Mouse (Mus musculus): Measurements from ENCODE around the gene Cnn2. TPM values are rescaled to one million over a fixed set of nuclear protein-coding genes. Genes with fewer than 3 reads are reported as not detected.

The Cnn2 gene
- polyA plus RNA-seq (2015; fragmentation: Nextera tagmentation; extraction: Ambion mirVana): 57.9 and 65.3 TPM in 2 replicates

DNA sequence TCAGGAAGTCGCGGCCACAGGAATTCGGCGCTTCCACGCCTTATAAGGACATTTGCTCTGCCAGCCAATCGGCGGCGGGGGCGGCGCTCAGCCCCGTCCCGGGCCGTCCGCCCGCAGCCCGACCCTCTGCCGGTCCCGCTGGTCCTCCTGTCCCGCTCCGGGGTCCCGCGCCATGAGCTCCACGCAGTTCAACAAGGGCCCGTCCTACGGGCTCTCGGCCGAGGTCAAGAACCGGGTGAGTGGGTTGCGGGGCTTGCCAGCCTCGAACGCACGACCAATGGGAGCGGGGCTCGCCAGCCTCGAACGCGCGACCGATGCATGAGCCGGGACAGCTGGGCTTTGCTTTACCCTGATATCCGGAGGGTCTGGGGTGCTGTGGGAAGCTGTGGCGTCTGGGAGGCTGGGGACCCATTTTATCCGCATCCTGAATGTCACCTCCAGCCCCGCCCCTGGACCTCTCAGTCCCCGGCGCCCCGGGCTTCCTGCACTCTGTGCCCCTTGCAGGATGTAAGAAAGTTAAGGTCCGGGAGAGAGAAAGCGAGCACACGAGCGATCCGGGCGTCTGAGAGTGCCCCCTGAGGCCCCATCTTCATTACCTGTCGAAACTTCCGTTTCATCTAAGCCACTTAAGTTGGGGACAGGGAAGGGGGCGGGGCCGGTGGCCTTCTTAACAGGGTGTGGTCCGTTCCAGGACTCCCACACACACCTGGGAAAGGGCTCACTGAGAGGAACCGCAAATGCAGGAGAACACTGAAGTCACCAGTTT lies at the start of gene Cnn2:
Gene Cnn2 (plus strand): TSS at position 79 of the 766 bp plus-strand sequence.

DNA sequence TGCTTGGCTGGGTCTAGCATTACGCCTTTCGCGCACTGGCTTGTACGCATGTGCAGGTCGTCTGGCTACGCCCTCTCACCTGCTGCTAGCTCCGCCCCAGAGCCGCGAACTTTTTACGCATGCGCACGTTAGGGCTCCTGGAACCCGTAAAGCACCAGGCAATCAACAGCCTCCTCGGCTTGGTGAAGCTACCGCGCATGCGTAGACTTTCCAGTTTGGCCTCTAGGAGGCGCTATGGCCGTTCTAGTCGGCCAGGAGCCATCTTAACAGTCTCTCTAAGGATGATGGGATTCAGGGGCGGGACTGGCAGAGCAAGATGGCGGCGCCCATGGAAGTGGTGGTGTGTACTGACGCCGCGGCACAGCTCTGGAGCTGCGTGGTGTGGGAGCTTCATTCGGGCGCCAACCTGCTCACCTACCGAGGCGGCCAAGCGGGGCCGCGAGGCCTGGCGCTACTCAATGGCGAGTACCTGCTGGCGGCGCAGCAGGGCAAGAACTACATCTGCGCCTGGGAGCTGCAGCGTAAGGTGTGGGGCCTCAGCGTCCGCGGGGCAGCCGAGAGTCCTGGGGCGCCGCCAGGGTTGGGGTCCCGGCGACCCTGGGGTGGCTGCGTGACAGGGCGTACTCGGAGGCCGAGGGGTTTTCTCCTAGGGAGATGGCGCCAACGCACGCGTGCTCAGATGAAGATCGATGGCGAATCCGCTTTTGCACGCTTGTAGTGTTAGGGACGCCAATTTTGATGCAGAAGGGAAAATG lies 28.4 kb upstream of the Cnn2 start, which contains the start of gene Wdr18:
Gene Wdr18 (plus strand): TSS at position 306 of the 755 bp plus-strand sequence.

DNA sequence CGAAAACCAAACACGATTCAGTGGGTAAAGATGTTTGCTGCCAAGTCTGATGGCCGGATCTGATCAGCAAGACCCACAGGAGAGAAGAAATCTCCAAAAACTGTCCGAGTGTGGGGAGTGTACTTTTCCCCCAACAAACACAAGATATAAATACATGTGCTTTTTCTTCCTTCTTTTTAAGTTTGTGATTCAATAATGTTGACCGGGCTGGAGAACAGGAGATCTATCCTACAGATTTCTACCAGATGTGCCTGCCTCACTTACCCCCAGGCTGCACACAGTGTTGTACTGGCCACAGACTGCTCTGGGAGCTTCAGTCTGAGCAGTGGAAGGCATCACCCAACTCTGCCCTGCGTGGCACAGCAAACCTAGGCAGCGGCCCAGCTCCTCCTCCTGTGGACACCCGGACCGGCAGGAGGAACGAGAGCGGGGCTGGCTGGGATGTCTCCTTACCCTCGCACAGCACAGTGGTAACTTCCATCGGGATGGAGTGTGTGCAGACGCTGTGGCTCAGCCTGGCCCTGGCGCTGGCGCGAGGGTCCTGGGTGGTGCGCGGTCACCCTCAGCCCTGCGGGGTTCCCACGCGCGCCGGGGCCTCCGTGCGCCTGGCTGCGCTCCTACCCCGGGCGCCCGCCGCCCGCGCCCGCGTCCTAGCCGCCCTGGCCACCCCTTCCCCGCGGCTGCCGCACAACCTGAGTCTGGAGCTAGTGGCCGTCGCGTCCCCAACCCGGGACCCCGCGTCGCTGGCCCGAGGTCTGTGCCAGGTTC lies 17.8 kb upstream of the Cnn2 start, which contains the start of gene Grin3b:
Gene Grin3b (plus strand): TSS at position 301 of the 768 bp plus-strand sequence.

DNA sequence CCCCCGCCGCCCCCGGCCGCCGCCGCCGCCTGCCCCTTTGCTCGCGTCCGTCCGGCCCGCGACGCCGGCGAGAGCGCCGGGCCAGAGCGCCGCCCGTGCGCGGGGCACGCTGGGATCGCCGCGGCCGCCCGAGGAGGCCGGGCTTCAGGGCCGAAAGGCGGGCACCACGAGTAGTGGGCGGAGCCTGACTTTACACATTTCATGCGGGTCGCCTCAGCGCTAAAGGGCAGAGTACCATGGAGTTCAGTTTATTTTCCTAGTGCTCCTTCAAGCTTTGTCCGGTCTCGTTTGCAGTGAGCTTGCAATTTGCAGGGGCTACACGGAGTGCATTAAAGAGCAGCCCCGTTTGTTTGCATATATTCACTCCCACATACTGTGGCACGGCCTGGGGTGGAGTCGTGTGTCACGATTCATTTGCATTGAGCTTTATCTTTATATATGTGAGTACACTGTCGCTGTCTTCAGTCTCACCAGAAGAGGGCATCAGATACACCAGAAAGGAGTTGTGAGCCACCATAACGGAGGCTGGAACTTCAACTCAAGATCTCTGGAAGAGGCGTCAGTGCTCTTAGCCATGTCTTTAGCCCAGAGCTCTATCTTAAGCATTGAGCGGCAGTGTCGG lies 4.1 kb upstream of the Cnn2 start, which contains the start of gene Tmem259:
Gene Tmem259 (minus strand): TSS at position 136 of the 622 bp plus-strand sequence.

DNA sequence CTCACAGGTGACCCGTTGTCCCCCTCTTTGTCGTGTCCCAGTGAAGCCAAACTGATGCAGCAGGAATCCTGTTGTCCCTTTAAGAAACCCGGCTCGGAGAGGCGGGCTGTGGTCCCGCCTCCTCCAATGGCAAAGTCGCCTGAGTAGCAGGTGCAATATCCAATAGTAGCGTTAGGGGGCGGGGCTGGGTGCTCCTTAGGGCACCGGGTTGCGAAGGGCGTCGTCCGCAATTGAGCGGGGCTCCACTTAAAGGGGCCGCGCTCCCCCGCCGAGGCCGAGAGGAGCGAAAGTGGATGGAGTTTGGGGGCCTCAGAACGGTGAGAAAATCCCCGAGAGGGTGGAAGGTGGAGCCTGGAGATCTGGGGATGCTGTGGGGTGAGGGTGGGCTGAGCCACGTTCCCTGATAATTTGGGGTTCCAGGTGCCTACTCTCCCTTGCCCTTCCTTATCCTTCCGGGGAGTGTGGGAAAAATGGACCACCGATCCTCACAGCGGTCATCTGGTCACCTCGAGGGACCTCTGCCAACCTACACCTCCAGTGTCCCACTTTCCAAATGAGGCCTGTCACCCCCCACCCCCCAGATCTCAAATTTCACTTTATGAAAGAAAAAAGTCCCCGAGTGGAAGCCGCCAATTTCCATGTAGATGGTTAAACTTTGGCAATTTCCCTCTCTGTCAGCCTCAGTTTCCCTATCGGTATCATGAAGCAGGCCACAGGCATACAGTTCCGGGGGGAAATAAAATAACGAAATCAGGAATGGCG lies 8.1 kb downstream of the Cnn2 start, which contains the start of gene Abca7:
Gene Abca7 (plus strand): TSS at position 223 of the 762 bp plus-strand sequence.

DNA sequence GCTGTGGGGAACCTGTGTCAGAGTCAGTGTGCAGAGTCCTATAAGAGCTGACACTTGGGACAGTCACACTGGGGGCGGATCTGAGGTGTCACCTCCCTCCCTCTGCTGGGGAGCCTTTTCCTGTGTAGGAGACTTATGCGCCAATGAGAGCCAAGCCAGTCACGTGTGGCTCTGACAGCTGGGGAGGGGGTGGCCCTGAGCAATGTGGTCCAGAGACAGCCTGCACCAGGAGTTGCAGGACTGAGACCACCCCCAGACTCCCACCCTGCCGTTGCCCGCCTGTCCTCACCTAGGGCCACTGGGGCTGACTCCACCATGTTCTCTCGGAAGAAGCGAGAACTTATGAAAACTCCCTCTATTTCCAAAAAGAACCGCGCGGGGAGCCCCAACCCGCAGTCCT lies 28.1 kb downstream of the Cnn2 start, which contains the start of gene Arhgap45:
Gene Arhgap45 (plus strand): TSS at position 143 of the 400 bp plus-strand sequence.

DNA sequence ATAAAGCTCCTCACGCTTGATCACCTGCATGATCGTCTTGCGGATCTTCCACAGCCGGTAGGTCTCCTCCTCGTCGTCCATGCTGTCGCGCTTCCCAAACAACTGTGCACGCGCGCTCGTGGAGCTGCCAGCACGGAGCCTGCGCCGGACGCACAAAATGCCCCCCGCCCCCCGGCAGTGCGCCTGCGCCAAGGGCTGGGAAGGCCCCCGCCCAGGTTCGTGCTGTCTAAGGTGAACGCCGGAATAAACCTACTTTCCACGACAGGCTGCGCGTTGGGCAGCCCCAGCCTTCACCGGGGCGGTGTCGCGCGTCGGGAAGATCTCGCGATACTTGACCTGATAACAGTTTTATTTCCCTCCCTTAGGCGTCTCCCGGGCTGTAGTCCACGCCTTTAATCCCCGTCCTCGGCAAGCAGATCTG lies 51.2 kb downstream of the Cnn2 start, which contains the start of gene Polr2e:
Gene Polr2e (minus strand): TSS at position 237 of the 421 bp plus-strand sequence.

Other genes starting within 250 kb of the Cnn2 start
- gene Polrmt, start 242.0 kb upstream of the Cnn2 start, polyA plus RNA-seq (2015; fragmentation: Nextera tagmentation; extraction: Ambion mirVana): 16.6 and 29.3 TPM in 2 replicates
- 0.15 TPM in 1 of 2 replicates, not detected in the other for gene Fgf22, start 233.5 kb upstream of the Cnn2 start, polyA plus RNA-seq (2015; fragmentation: Nextera tagmentation; extraction: Ambion mirVana)
- 50.8 and 66.1 TPM in 2 replicates for gene Rnf126, start 221.6 kb upstream of the Cnn2 start, polyA plus RNA-seq (2015; fragmentation: Nextera tagmentation; extraction: Ambion mirVana)
- 10.9 and 12.6 TPM in 2 replicates for gene Fstl3, start 211.3 kb upstream of the Cnn2 start, polyA plus RNA-seq (2015; fragmentation: Nextera tagmentation; extraction: Ambion mirVana)
- gene Prss57, start 197.6 kb upstream of the Cnn2 start, polyA plus RNA-seq (2015; fragmentation: Nextera tagmentation; extraction: Ambion mirVana): 0.13 and 0.46 TPM in 2 replicates
- 72.1 and 96.9 TPM in 2 replicates for gene Palm, start 195.0 kb upstream of the Cnn2 start, polyA plus RNA-seq (2015; fragmentation: Nextera tagmentation; extraction: Ambion mirVana)
- 1.1 TPM in 2 replicates for gene Misp, start 167.6 kb upstream of the Cnn2 start, polyA plus RNA-seq (2015; fragmentation: Nextera tagmentation; extraction: Ambion mirVana)
- gene Ptbp1, start 134.2 kb upstream of the Cnn2 start, polyA plus RNA-seq (2015; fragmentation: Nextera tagmentation; extraction: Ambion mirVana): 85.9 and 118 TPM in 2 replicates
- gene Prtn3, start 114.1 kb upstream of the Cnn2 start, polyA plus RNA-seq (2015; fragmentation: Nextera tagmentation; extraction: Ambion mirVana): 8.3 and 10.4 TPM in 2 replicates
- 21.3 and 54.6 TPM in 2 replicates for gene Plppr3, start 114.0 kb upstream of the Cnn2 start, polyA plus RNA-seq (2015; fragmentation: Nextera tagmentation; extraction: Ambion mirVana)
- 8.1 and 10.4 TPM in 2 replicates for gene Elane, start 102.3 kb upstream of the Cnn2 start, polyA plus RNA-seq (2015; fragmentation: Nextera tagmentation; extraction: Ambion mirVana)
- 0.96 and 5.3 TPM in 2 replicates for gene Cfd, start 97.7 kb upstream of the Cnn2 start, polyA plus RNA-seq (2015; fragmentation: Nextera tagmentation; extraction: Ambion mirVana)
- 28.5 and 37.7 TPM in 2 replicates for gene Med16, start 79.7 kb upstream of the Cnn2 start, polyA plus RNA-seq (2015; fragmentation: Nextera tagmentation; extraction: Ambion mirVana)
- gene Gm26602, start 77.7 kb upstream of the Cnn2 start, polyA plus RNA-seq (2015; fragmentation: Nextera tagmentation; extraction: Ambion mirVana): 8.4 and 15.7 TPM in 2 replicates
- gene Kiss1r, start 71.6 kb upstream of the Cnn2 start, polyA plus RNA-seq (2015; fragmentation: Nextera tagmentation; extraction: Ambion mirVana): 0.77 and 1.0 TPM in 2 replicates
- 81.3 and 98.1 TPM in 2 replicates for gene R3hdm4, start 67.4 kb upstream of the Cnn2 start, polyA plus RNA-seq (2015; fragmentation: Nextera tagmentation; extraction: Ambion mirVana)
- gene Arid3a, start 61.5 kb upstream of the Cnn2 start, polyA plus RNA-seq (2015; fragmentation: Nextera tagmentation; extraction: Ambion mirVana): 1.7 and 2.8 TPM in 2 replicates
- gene Wdr18, start 28.4 kb upstream of the Cnn2 start, polyA plus RNA-seq (2015; fragmentation: Nextera tagmentation; extraction: Ambion mirVana): 53.4 and 76.1 TPM in 2 replicates
- gene Grin3b, start 17.9 kb upstream of the Cnn2 start, polyA plus RNA-seq (2015; fragmentation: Nextera tagmentation; extraction: Ambion mirVana): 0.11 and 0.16 TPM in 2 replicates
- 19.3 and 25.0 TPM in 2 replicates for gene Tmem259, start 4.3 kb upstream of the Cnn2 start, polyA plus RNA-seq (2015; fragmentation: Nextera tagmentation; extraction: Ambion mirVana)
- 5.5 and 5.7 TPM in 2 replicates for gene Abca7, start 7.9 kb downstream of the Cnn2 start, polyA plus RNA-seq (2015; fragmentation: Nextera tagmentation; extraction: Ambion mirVana)
- 4.9 and 6.0 TPM in 2 replicates for gene Arhgap45, start 28.1 kb downstream of the Cnn2 start, polyA plus RNA-seq (2015; fragmentation: Nextera tagmentation; extraction: Ambion mirVana)
- 156 and 175 TPM in 2 replicates for gene Polr2e, start 51.2 kb downstream of the Cnn2 start, polyA plus RNA-seq (2015; fragmentation: Nextera tagmentation; extraction: Ambion mirVana)
- 1,645 and 2,206 TPM in 2 replicates for gene Gpx4, start 58.6 kb downstream of the Cnn2 start, polyA plus RNA-seq (2015; fragmentation: Nextera tagmentation; extraction: Ambion mirVana)
- 7.0 and 17.7 TPM in 2 replicates for gene Sbno2, start 117.0 kb downstream of the Cnn2 start, polyA plus RNA-seq (2015; fragmentation: Nextera tagmentation; extraction: Ambion mirVana)
- 10.7 and 13.5 TPM in 2 replicates for gene Stk11, start 127.2 kb downstream of the Cnn2 start, polyA plus RNA-seq (2015; fragmentation: Nextera tagmentation; extraction: Ambion mirVana)
- 381 and 502 TPM in 2 replicates for gene Atp5d, start 150.0 kb downstream of the Cnn2 start, polyA plus RNA-seq (2015; fragmentation: Nextera tagmentation; extraction: Ambion mirVana)
- 9.5 and 12.7 TPM in 2 replicates for gene Cbarp, start 152.3 kb downstream of the Cnn2 start, polyA plus RNA-seq (2015; fragmentation: Nextera tagmentation; extraction: Ambion mirVana)
- 9.1 and 14.6 TPM in 2 replicates for gene Midn, start 159.7 kb downstream of the Cnn2 start, polyA plus RNA-seq (2015; fragmentation: Nextera tagmentation; extraction: Ambion mirVana)
- 298 and 357 TPM in 2 replicates for gene Cirbp, start 177.4 kb downstream of the Cnn2 start, polyA plus RNA-seq (2015; fragmentation: Nextera tagmentation; extraction: Ambion mirVana)
- gene 1600002K03Rik, start 184.4 kb downstream of the Cnn2 start, polyA plus RNA-seq (2015; fragmentation: Nextera tagmentation; extraction: Ambion mirVana): 23.0 and 26.5 TPM in 2 replicates
- gene Efna2, start 190.9 kb downstream of the Cnn2 start, polyA plus RNA-seq (2015; fragmentation: Nextera tagmentation; extraction: Ambion mirVana): 13.9 and 14.2 TPM in 2 replicates
- 26.2 TPM in 2 replicates for gene Mum1, start 237.8 kb downstream of the Cnn2 start, polyA plus RNA-seq (2015; fragmentation: Nextera tagmentation; extraction: Ambion mirVana)

Data from adrenal gland, postnatal 0 days (tissue).